Mouse (Mus musculus): ENCODE results near the gene Shc2.

DNA sequence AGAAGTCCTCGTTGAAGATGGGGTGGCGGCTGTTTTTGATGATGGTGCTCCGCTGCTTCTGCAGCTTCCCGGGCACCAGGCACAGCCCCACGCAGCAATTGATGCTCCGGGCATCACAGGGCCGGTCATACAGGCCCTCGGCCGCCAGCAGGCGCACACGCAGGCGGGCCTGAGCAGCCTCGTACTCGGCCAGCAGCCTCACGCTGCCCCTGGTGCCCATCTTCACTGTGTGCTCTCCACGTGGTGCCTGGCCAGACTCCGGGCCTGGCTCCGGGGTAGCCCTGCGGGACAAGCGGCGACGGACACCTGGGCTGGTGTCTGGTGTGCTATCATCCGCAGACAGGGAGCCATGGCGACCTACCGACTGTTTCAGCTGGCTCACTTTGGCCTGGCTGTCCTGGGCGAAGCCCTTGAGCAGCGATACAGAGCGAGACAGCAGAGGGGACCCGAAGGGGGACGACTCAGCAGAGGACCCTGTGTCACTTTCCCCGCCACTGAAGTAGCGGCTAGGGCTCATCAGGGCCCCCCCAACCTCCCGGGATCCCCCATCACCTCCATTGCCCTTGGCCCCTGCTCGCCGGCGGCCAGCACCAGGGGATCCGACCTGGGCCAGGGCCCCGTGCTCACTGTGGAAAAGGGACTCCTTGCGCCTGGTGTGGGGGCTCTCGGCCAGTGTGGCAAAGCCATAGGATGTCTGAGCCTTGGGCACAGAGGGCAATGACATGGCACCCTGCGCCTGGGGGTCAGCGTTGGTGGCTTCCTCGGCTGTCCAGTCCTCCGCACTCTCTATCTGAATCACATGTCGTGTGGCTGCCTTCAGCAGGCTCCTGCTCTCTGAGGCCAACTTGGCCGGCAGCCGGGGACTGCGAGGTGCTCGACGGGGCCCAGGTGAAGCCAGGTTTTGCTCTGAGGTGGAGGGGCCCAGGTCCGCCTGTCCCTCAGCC lies 25.3 kb downstream of the Shc2 start:
- TF ChIP-seq POLR2A (IDR thresholded peaks at IDR 0.05; ENCODE audit: low read depth, low read length) (no peak), CTCF (IDR thresholded peaks at IDR 0.05; ENCODE audit: borderline replicate concordance, insufficient read depth, low read length) (peak; percentile 41; the same call in 1 of the 2 replicates)

Measured in embryonic fibroblast, embryonic 13.5 days (primary cell).